In the genomic region with DNA sequence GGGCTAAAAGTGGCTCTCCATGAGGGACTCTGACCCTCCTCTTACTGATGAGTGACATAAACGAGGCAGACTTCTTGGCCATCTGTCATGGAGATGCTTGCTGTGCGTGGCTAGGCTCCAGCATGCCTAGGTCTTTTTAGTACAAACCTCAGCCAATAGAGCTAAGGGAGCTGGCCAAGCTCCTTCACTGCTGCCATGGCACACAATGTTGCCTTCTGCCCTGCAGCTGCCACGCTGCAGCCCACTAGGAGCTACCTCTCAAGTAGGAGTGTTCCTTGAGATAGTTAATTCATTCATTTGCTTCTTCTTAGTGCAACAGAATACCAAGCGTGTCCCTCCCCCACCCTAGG, we compare ENCODE assay signal across 17 mouse cellular contexts. TPM values are rescaled to one million over a fixed set of nuclear protein-coding genes. Genes with fewer than 3 reads are reported as not detected.
A peak's percentile ranks its signal among the peaks of the same experiment; 100 is the strongest.
DNase-seq lines count a peak whose midpoint lies in the region; ATAC-seq lines count a peak whose summit lies in the region.
"Had no signal": no experiment of that assay in that cellular context is flagged by ENCODE, and none has a peak within 500 bp of the region (broad histone marks: within the 10 kb centered on the region; RNA-seq: fewer than 3 reads in every experiment).

No protein-coding gene starts in this region.

- H3K36me3 ChIP-seq in hindbrain, embryonic 15.5 days: no peaks in the 10 kb centered on the region
- no peaks in the 10 kb centered on the region for H3K36me3 ChIP-seq in hindbrain, embryonic 10.5 days
- H3K36me3 ChIP-seq: embryonic facial prominence, embryonic 13.5 days; heart, embryonic 15.5 days; midbrain, embryonic 15.5 days; neural tube, embryonic 12.5 days had no signal

- no peak overlapping the region for H3K4me3 ChIP-seq in hindbrain, embryonic 15.5 days
- H3K4me3 ChIP-seq in hindbrain, embryonic 10.5 days: no peak overlapping the region
- H3K4me3 ChIP-seq: embryonic facial prominence, embryonic 13.5 days; heart, embryonic 15.5 days; midbrain, embryonic 15.5 days; neural tube, embryonic 12.5 days had no signal

- no peak overlapping the region for H3K9ac ChIP-seq in hindbrain, embryonic 15.5 days
- H3K9ac ChIP-seq: embryonic facial prominence, embryonic 13.5 days; heart, embryonic 15.5 days; lung, embryonic 14.5 days; midbrain, embryonic 15.5 days; neural tube, embryonic 12.5 days had no signal

- no peaks in the 10 kb centered on the region for H3K27me3 ChIP-seq in hindbrain, embryonic 15.5 days
- peaks cover 90% of the 10 kb centered on the region for H3K27me3 ChIP-seq in hindbrain, embryonic 10.5 days (ENCODE audit: insufficient read depth, poor library complexity, severe bottlenecking)
- H3K27me3 ChIP-seq: CH12.LX; heart, embryonic 15.5 days; neural tube, embryonic 12.5 days had no signal

- peak; percentile 63; the same call in 1 of the 2 replicates for ATAC-seq in hindbrain, embryonic 15.5 days (ENCODE audit: low FRiP score, low read depth)
- ATAC-seq: midbrain, embryonic 15.5 days had no signal

- no peaks in the 10 kb centered on the region for H3K4me1 ChIP-seq in hindbrain, embryonic 15.5 days (replicated peaks)
- no peaks in the 10 kb centered on the region for H3K4me1 ChIP-seq in hindbrain, embryonic 10.5 days (replicated peaks)
- H3K4me1 ChIP-seq: embryonic facial prominence, embryonic 13.5 days; midbrain, embryonic 15.5 days; neural tube, embryonic 12.5 days had no signal

- no peak overlapping the region for H3K4me2 ChIP-seq in hindbrain, embryonic 15.5 days
- H3K4me2 ChIP-seq: embryonic facial prominence, embryonic 13.5 days; heart, embryonic 15.5 days; liver, embryonic 11.5 days; lung, embryonic 14.5 days; midbrain, embryonic 15.5 days; neural tube, embryonic 12.5 days had no signal

- 63% methylated on average over 4 of the region's 4 CpGs for WGBS in hindbrain, embryonic 15.5 days
- 74% methylated on average over 4 of the region's 4 CpGs for WGBS in hindbrain, embryonic 10.5 days

- no peaks in the 10 kb centered on the region for H3K9me3 ChIP-seq in hindbrain, embryonic 15.5 days
- no peaks in the 10 kb centered on the region for H3K9me3 ChIP-seq in hindbrain, embryonic 10.5 days
- H3K9me3 ChIP-seq: embryonic facial prominence, embryonic 13.5 days; heart, embryonic 15.5 days; midbrain, embryonic 15.5 days; neural tube, embryonic 12.5 days had no signal

- no peak for DNase-seq in hindbrain, embryonic 10.5 days (ENCODE audit: low spot score)
- DNase-seq in adipocyte (ENCODE audit: low spot score): peak; percentile 39
- DNase-seq in cerebellum, adult 11 months: peak; percentile 54
- DNase-seq in cerebellum, postnatal 25 days: peak; percentile 73 to 84
- no peak for DNase-seq in left cerebral cortex, adult 11 months (ENCODE audit: low spot score)
- no peak for DNase-seq in ovary, postnatal 10 days (ENCODE audit: low spot score)
- DNase-seq: kidney, adult 8-10 months; kidney, postnatal 36 days; lung, embryonic 14.5 days; thymus, adult 2 months had no signal

- H3K27ac ChIP-seq in hindbrain, embryonic 15.5 days (replicated peaks): no peak overlapping the region
- H3K27ac ChIP-seq in hindbrain, embryonic 10.5 days: no peak overlapping the region
- H3K27ac ChIP-seq: embryonic facial prominence, embryonic 13.5 days; heart, embryonic 15.5 days; midbrain, embryonic 15.5 days; neural tube, embryonic 12.5 days had no signal

RNA-seq across cellular contexts. Expression of a gene that starts 33.8 kb away (rescaled TPM):
- 0.18 and 0.32 TPM in 2 replicates for polyA plus RNA-seq in hindbrain, embryonic 15.5 days (2015; fragmentation: Nextera tagmentation; extraction: Ambion mirVana)
- 0.27 and 0.46 TPM in 2 replicates for polyA plus RNA-seq in hindbrain, embryonic 10.5 days (2016; fragmentation: Nextera tagmentation; extraction: Ambion mirVana)

Comparison
In these comparisons a context has a peak if more than half of its experiments do, and no peak if none do; other contexts are left out.
1. DNase-seq: peak in adipocyte (single experiment), cerebellum, adult 11 months (single experiment) and cerebellum, postnatal 25 days (2 of 2); none in hindbrain, embryonic 10.5 days (single experiment), left cerebral cortex, adult 11 months (single experiment) and ovary, postnatal 10 days (single experiment).